Mouse (Mus musculus) MEL (cell line): ENCODE results near the gene Mettl27.

ENCODE experiments used
- GABPA ChIP-seq: IDR thresholded peaks from 2 replicates; pipeline ENCODE4 v1.6.1; 2012; ENCODE audit warnings: low read depth, mild to moderate bottlenecking, inconsistent platforms, low read length, improper control_type of control experiment, moderate library complexity
- POLR2A ChIP-seq, 2 experiments: IDR thresholded peaks; 2 replicates each; pipeline ENCODE4 v1.6.1; 2011 to 2012; ENCODE audit warnings: low read length in 2 of 2, mild to moderate bottlenecking in 2 of 2, control low read depth in 1 of 2, improper control_type of control experiment in 1 of 2, low read depth in 1 of 2, moderate library complexity in 1 of 2; ENCODE audit not compliant: control insufficient read depth in 1 of 2, insufficient read depth in 1 of 2, poor library complexity in 1 of 2
- USF2 ChIP-seq, 2 experiments: IDR thresholded peaks; 2 replicates each; pipeline ENCODE4 v1.6.1; 2011 to 2012; ENCODE audit warnings: improper control_type of control experiment in 2 of 2, low read length in 2 of 2, borderline replicate concordance in 1 of 2, inconsistent platforms in 1 of 2, low read depth in 1 of 2, mild to moderate bottlenecking in 1 of 2; ENCODE audit not compliant: insufficient read depth in 1 of 2

DNA sequence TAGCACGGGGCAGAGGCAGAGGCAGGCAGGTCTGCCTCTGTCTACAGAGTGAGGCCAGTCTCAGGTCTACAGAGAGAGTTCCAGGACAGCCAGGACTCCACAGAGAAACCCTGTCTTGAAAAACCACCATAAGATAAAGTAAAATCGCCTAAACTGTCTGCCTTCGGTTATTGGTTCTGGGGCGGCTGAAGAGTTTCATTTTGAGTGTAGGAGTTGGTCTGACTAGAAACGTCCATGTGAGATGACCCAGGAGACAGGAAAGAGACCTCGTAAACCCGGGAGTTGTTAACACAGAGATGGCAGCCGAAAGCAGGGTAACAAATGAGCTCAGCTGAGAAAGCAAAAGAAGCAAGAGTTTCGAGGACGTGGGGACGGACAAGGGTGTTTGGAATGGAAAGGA lies 57.0 kb downstream of the Mettl27 start:
- TF ChIP-seq POLR2A (IDR thresholded peaks at IDR 0.05; ENCODE audit: control insufficient read depth in 1 of 2, insufficient read depth in 1 of 2, low read depth in 1 of 2, low read length in 2 of 2, poor library complexity in 1 of 2): no peak
- no peak for TF ChIP-seq GABPA
- no peak for TF ChIP-seq USF2 (IDR thresholded peaks at IDR 0.05; ENCODE audit: borderline replicate concordance in 1 of 2, insufficient read depth in 1 of 2, low read depth in 1 of 2, low read length in 2 of 2)
